ENCODE assay signal across 9 mouse cellular contexts in genomic region chr17:31433978-31434797, GRCm38 (mm10). TPM values are rescaled to one million over a fixed set of nuclear protein-coding genes. Genes with fewer than 3 reads are reported as not detected.
DNase-seq lines count a peak whose midpoint lies in the region; ATAC-seq lines count a peak whose summit lies in the region.
"Had no signal": no experiment of that assay in that cellular context is flagged by ENCODE, and none has a peak within 500 bp of the region (broad histone marks: within the 10 kb centered on the region; RNA-seq: fewer than 3 reads in every experiment).

No protein-coding gene starts in this region.

- peaks cover 38% of the 10 kb centered on the region for H3K4me1 ChIP-seq in forebrain, embryonic 15.5 days

- ATAC-seq in forebrain, embryonic 15.5 days (replicated peaks), result no peak
- ATAC-seq in granulocyte monocyte progenitor cell, adult 5-6 weeks (replicated peaks; ENCODE audit: poor library complexity, severe bottlenecking), result no peak

- peaks cover 3% of the 10 kb centered on the region for H3K9me3 ChIP-seq in forebrain, embryonic 15.5 days

- H3K27me3 ChIP-seq in forebrain, embryonic 15.5 days, result no peaks in the 10 kb centered on the region

- peak overlapping the region; percentile 22 for H3K27ac ChIP-seq in forebrain, embryonic 15.5 days (replicated peaks)

- peak overlapping the region; percentile 2; the same call in 1 of the 2 replicates for H3K9ac ChIP-seq in forebrain, embryonic 15.5 days (replicated peaks)

- WGBS in forebrain, embryonic 15.5 days, result 19% methylated on average over 16 of the region's 16 CpGs

- no peak overlapping the region for H3K4me2 ChIP-seq in forebrain, embryonic 15.5 days (replicated peaks)

- peaks cover 17% of the 10 kb centered on the region for H3K36me3 ChIP-seq in forebrain, embryonic 15.5 days

- H3K4me3 ChIP-seq in forebrain, embryonic 15.5 days, result no peak overlapping the region

- DNase-seq in MN1 (ENCODE audit: low spot score), result peak; percentile 24
- DNase-seq in kidney, adult 8-10 months, result peak; percentile 33 to 41
- DNase-seq in lung, postnatal 36 days, result peak; percentile 72
- no peak for DNase-seq in right cerebral cortex, adult 2 months (ENCODE audit: low spot score in 2 of 2)
- no peak for DNase-seq in cerebellum, postnatal 10 days
- no peak for DNase-seq in right cerebral cortex, postnatal 36 days (ENCODE audit: low spot score in 2 of 2)

RNA-seq across cellular contexts. Expression of gene Pde9a, which starts 48.2 kb away (rescaled TPM):
- 58.4 and 59.6 TPM in 2 replicates for polyA plus RNA-seq in forebrain, embryonic 15.5 days (2015; fragmentation: Nextera tagmentation; extraction: Ambion mirVana)
- 1.4 TPM in 1 of 2 replicates, not detected in the other for total RNA-seq in granulocyte monocyte progenitor cell, adult 5-6 weeks (2014; fragmentation: Nextera tagmentation)
- not detected in 2 replicates for total RNA-seq in granulocyte monocyte progenitor cell, adult 5-6 weeks (2017)
- total RNA-seq: MEL had no signal

Comparison
In these comparisons a context has a peak if more than half of its experiments do, and no peak if none do; other contexts are left out.
1. DNase-seq: peak in MN1 (single experiment), kidney, adult 8-10 months (2 of 2) and lung, postnatal 36 days (single experiment); none in right cerebral cortex, adult 2 months (0 of 2), cerebellum, postnatal 10 days (0 of 2) and right cerebral cortex, postnatal 36 days (0 of 2).